Mouse (Mus musculus): ENCODE data around the gene Maml3.

DNA sequence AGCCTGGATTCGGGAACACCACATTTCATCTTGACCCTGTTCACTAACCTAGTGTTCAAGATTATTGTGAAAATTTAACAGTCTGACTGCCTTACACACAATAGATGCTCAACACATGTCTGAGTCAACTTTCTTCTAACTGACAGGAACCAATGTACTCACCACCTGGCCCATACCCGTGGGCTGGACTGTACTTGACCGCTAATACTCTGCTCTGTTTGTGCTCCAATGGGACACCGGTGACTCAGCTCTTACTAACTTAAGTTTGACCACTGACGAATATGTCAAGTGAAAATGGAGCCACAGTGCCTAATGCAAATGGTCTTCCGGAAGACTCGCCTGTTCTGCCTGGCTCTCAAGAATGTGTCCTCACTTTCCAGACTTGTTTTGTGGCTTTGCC, 44.0 kb downstream of the Maml3 start:
- TF ChIP-seq ZNF384 (IDR thresholded peaks at IDR 0.05; ENCODE audit: low read depth, low read length) (no peak), MAFK (IDR thresholded peaks at IDR 0.05; ENCODE audit: insufficient read depth, low read depth, low read length) (no peak)

Data from ES-E14 (cell line).